Mouse (Mus musculus) layer of hippocampus, adult 9-11 months (tissue): ENCODE measurements at regions not wholly inside any gene's neighbourhood (a gene's known extent, or its start where the extent isn't known, plus 50 kb on each side); places are given as distances from the start of the nearest gene placed in this dataset.
"Not testable (repeated sequence)": the region's sequence is repeated elsewhere in the genome, so short reads cannot be mapped to it uniquely, and the experiment has no call there.

Experiments used
- DNase-seq: peaks from one replicate; pipeline ENCODE4 v3.0.0; 2022

GRCm38 (mm10) chr13:82059498-82059897 is 276.6 kb downstream of the Cetn3 start:
- DNase-seq = no peak

GRCm38 (mm10) chr13:82063880-82064279 is 281.0 kb downstream of the Cetn3 start:
- DNase-seq = not testable (repeated sequence)

GRCm38 (mm10) chr13:82066174-82066573 is 283.3 kb downstream of the Cetn3 start:
- DNase-seq = no peak

GRCm38 (mm10) chr13:82066674-82067270 is 283.9 kb downstream of the Cetn3 start:
- no peak for DNase-seq

- DNase-seq = no peak
Observed at GRCm38 (mm10) chr13:82072449-82072848, 289.6 kb downstream of the Cetn3 start.

- no peak for DNase-seq
Observed at GRCm38 (mm10) chr13:82073343-82073742, 290.5 kb downstream of the Cetn3 start.

GRCm38 (mm10) chr13:82081375-82081774 is 298.5 kb downstream of the Cetn3 start:
- DNase-seq = peak; percentile 40

- no peak for DNase-seq
Observed at GRCm38 (mm10) chr13:82087635-82088034, 304.8 kb downstream of the Cetn3 start.

- no peak for DNase-seq
Observed at GRCm38 (mm10) chr13:82092186-82092585, 309.3 kb downstream of the Cetn3 start.

GRCm38 (mm10) chr13:82106032-82106431 is 323.2 kb downstream of the Cetn3 start:
- DNase-seq = no peak

- peak; percentile 16 for DNase-seq
Observed at GRCm38 (mm10) chr13:82129777-82130735, 347.2 kb downstream of the Cetn3 start.
